Mouse (Mus musculus) kidney, adult 2 months (tissue): ENCODE results near the gene Gm20425.

Experiments
- CTCF ChIP-seq: fragments of 200-500 bp; conservative IDR thresholded peaks from 2 replicates; pipeline ENCODE4 v1.5.1; 2011; ENCODE audit warnings: low read depth, mild to moderate bottlenecking, control low read depth, low read length, moderate library complexity, mixed read lengths; ENCODE audit not compliant: insufficient read depth, insufficient read length
- POLR2A ChIP-seq: fragments of 200-500 bp; IDR thresholded peaks from one replicate; pipeline ENCODE4 v1.6.1; 2011; ENCODE audit warnings: low read depth, low read length, control low read depth

GRCm38 (mm10) chr9:103224721-103225120 lies 5.4 kb downstream of the Gm20425 start:
- TF ChIP-seq POLR2A: no peak
- no peak for TF ChIP-seq CTCF
